Mouse (Mus musculus) olfactory bulb, adult 2 months (tissue): ENCODE data around the gene Mindy4b-ps.

Source experiments
- CTCF ChIP-seq: fragments of 200-500 bp; IDR thresholded peaks from 2 replicates; pipeline ENCODE4 v1.5.1; 2012; ENCODE audit warnings: low read depth, mild to moderate bottlenecking, low read length, moderate library complexity; ENCODE audit not compliant: insufficient read depth
- POLR2A ChIP-seq: fragments of 200-500 bp; IDR thresholded peaks from 2 replicates; pipeline ENCODE4 v1.6.1; 2012; ENCODE audit warnings: mild to moderate bottlenecking, low read depth, low read length, moderate library complexity; ENCODE audit not compliant: insufficient read depth

DNA sequence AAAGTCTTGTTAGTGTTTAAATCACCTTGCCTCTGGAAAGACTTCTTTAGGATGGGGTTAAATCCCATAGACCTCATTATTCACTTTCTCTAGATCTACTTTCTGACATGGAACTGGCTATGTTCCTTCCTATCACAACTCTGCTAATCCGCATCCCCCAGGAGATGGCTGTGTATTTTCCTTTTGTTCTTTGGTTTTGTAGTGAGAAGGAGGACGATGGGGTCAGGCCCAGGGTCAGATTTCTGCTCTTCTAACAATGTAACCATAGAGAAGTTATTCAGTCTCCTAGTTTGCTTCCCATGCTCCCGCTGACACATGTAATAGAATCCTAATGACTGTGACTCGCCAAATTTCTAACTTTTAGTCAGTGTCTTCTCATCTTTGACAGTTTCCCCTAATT lies 4.2 kb upstream of the Mindy4b-ps start:
- TF ChIP-seq POLR2A (no peak), CTCF (no peak)
